ENCODE assay signal across 8 mouse cellular contexts in the genomic region with DNA sequence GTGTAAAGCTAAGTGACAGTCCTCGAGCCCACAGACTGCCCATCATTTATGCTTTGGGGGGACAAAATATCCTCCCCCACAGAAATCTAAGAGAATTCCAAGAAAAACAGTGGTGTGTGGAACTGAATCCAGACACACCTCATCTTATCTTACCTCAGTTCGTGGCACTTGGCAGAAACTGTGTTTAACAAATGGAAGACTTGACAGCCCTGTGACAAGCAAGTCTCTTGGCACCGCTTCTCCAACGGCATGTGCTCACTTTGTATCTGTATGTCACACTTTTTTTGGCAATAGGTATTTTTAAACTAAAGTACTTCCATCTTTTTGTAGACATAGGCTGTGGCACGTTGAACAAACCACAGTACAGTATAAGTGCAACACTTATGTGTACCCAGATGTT. TPM values are rescaled to one million over a fixed set of nuclear protein-coding genes. Genes with fewer than 3 reads are reported as not detected.
A peak's percentile ranks its signal among the peaks of the same experiment; 100 is the strongest.
DNase-seq lines count a peak whose midpoint lies in the region; ATAC-seq lines count a peak whose summit lies in the region.

No protein-coding gene starts in this region.

- peak; percentile 37 to 56 for DNase-seq in heart, adult 18-20 months
- DNase-seq in heart, postnatal 25 days (ENCODE audit: low spot score) = no peak
- peak; percentile 6 for DNase-seq in lung, postnatal 10 days
- DNase-seq in lung, postnatal 14 days = no peak
- peak; percentile 14 to 23 for DNase-seq in right cerebral cortex, postnatal 36 days (ENCODE audit: low spot score in 2 of 2)
- DNase-seq in adipocyte (ENCODE audit: low spot score) = no peak
- DNase-seq in gastrocnemius, postnatal 36 days = no peak

- H3K9me3 ChIP-seq in heart, embryonic 13.5 days = no peaks in the 10 kb centered on the region

- no peak overlapping the region for H3K9ac ChIP-seq in heart, embryonic 13.5 days

- no peak overlapping the region for H3K4me3 ChIP-seq in heart, embryonic 13.5 days

- 17% methylated on average over 5 of the region's 5 CpGs for WGBS in heart, embryonic 13.5 days

- H3K27me3 ChIP-seq in heart, embryonic 13.5 days (replicated peaks) = no peaks in the 10 kb centered on the region

- H3K27ac ChIP-seq in heart, embryonic 13.5 days (replicated peaks) = peak overlapping the region; percentile 86

- H3K4me2 ChIP-seq in heart, embryonic 13.5 days = peak overlapping the region; percentile 43

- intact Hi-C loops in heart, postnatal 25 days (cut with DNase I) = no loop called here
- intact Hi-C loops in gastrocnemius, postnatal 36 days (cut with DNase I) = no loop called here

- peaks cover 37% of the 10 kb centered on the region for H3K4me1 ChIP-seq in heart, embryonic 13.5 days

- H3K36me3 ChIP-seq in heart, embryonic 13.5 days = no peaks in the 10 kb centered on the region

- ATAC-seq in heart, embryonic 13.5 days (ENCODE audit: extremely low read depth, insufficient number of reproducible peaks, low FRiP score, low TSS enrichment) = no peak

RNA-seq across cellular contexts. Expression of a gene that starts 44.3 kb away (rescaled TPM):
- total RNA-seq in heart, adult 18-20 months (2021) = 1 to 10 TPM; 3.1 to 5.3 TPM
- total RNA-seq in heart, postnatal 25 days (2021) = 1 to 10 TPM; 2.7 TPM
- 6.7 and 7.7 TPM in 2 replicates for polyA plus RNA-seq in heart, embryonic 13.5 days (2015; fragmentation: Nextera tagmentation; extraction: Ambion mirVana)
- total RNA-seq in gastrocnemius, postnatal 36 days (2021) = under 1 TPM; 0.54 to 0.72 TPM

Comparison
In these comparisons a context has a peak if more than half of its experiments do, and no peak if none do; other contexts are left out.
1. DNase-seq: peak in heart, adult 18-20 months (2 of 2), lung, postnatal 10 days (single experiment) and right cerebral cortex, postnatal 36 days (2 of 2); none in heart, postnatal 25 days (single experiment), lung, postnatal 14 days (single experiment), adipocyte (single experiment) and gastrocnemius, postnatal 36 days (0 of 2).